Mouse (Mus musculus): Measurements from ENCODE around the gene Slc29a1. TPM values are rescaled to one million over a fixed set of nuclear protein-coding genes. Genes with fewer than 3 reads are reported as not detected.

The Slc29a1 gene
- polyA plus RNA-seq, 1 experiment from 2014 or later: 46.8 TPM

DNA sequence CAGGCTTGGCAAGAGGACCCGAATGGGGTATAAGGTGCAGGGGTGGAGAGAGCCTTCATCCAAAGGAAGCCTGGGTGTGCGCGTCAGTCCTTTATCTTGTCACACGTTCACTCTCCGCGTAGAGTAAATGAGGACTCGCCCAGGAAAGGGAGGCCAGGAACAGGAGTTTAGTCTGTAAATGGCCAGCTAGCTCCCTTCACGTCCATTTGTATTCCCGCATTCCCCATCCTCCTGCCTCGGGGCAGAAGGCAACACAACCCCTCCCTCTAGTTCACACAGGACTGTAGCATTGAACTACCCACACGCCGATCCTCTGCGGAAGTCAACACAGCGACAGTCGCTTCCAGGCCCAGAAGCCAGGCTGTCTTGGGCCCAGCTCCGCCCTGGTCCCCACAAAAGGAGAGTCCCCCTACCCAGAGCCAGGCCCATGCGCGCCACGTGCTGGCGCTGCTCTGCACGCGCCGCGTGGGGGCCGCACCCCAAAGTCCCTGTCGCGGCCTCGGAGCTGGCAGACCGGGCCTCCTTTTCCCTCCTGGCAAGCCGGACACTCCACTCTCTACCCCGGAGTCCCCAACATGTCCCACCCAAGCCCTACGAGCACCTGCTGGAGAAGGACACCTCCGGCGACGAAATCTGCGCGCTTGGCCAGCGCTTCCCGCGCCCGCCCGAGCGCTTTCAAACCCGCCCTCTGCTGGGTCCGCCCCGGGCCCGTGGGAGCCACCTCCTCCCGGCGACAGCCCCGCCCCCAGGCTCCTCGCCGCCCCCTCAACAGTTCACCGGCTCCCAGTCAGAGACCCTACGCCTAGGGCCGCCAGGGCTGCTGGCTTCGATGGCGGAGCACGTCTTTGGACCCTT, 4.3 kb downstream of the Slc29a1 start:
- H3K4me2 ChIP-seq: peak overlapping the region; percentile 96
- 1% methylated on average over 58 of the region's 58 CpGs for WGBS
- peaks cover 26% of the 10 kb centered on the region for H3K27me3 ChIP-seq (ENCODE audit: control insufficient read depth, insufficient read depth, low read length)
- DNase-seq (ENCODE audit: low spot score, missing footprints) (peak; percentile 95), ATAC-seq (ENCODE audit: low FRiP score) (peak; percentile 71)
- no peak overlapping the region for H3K27ac ChIP-seq (ENCODE audit: low read depth, low read length)
- H3K4me1 ChIP-seq (ENCODE audit: control insufficient read depth, insufficient read depth, low read length): peaks cover 36% of the 10 kb centered on the region
- H3K9me3 ChIP-seq (ENCODE audit: control insufficient read depth, low read length): no peaks in the 10 kb centered on the region
- peak overlapping the region; percentile 43 for H3K4me3 ChIP-seq (ENCODE audit: low read depth, low read length)
- no peaks in the 10 kb centered on the region for H3K36me3 ChIP-seq (ENCODE audit: control insufficient read depth, insufficient read depth, low read length)
- H3K9ac ChIP-seq (ENCODE audit: low read length): peak overlapping the region; percentile 68

DNA sequence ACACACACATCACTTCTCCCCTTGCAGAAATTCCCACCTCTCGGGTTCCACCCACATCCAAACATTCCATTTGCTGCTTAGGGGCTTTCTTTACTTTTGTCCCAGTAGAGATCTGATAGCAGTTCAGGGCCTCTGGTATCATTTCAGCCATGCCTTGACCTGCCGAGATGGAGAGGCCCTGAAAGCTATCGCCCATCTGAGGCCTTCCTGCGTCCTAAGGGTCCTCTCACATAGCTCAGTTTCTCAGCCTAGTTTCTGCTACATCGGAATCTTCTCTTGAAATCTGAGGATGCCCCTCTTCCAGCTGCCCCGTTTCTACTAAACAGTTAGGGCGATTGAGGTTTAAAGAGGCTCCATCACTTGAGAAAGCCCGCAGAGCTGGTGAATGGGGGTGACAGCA, 5.2 kb downstream of the Slc29a1 start:
- peak overlapping the region; percentile 68 for H3K9ac ChIP-seq (ENCODE audit: low read length)
- no peak overlapping the region for H3K27ac ChIP-seq (ENCODE audit: low read depth, low read length)
- WGBS: 47% methylated on average over 8 of the region's 8 CpGs
- DNase-seq (ENCODE audit: low spot score, missing footprints) (no peak), ATAC-seq (ENCODE audit: low FRiP score) (no peak)
- H3K4me1 ChIP-seq (ENCODE audit: control insufficient read depth, insufficient read depth, low read length): peaks cover 29% of the 10 kb centered on the region
- H3K27me3 ChIP-seq (ENCODE audit: control insufficient read depth, insufficient read depth, low read length): peaks cover 21% of the 10 kb centered on the region
- H3K9me3 ChIP-seq (ENCODE audit: control insufficient read depth, low read length): no peaks in the 10 kb centered on the region
- H3K4me2 ChIP-seq: peak overlapping the region; percentile 96
- peak overlapping the region; percentile 43; the same call in 1 of the 2 replicates for H3K4me3 ChIP-seq (ENCODE audit: low read depth, low read length)
- H3K36me3 ChIP-seq (ENCODE audit: control insufficient read depth, insufficient read depth, low read length): no peaks in the 10 kb centered on the region

DNA sequence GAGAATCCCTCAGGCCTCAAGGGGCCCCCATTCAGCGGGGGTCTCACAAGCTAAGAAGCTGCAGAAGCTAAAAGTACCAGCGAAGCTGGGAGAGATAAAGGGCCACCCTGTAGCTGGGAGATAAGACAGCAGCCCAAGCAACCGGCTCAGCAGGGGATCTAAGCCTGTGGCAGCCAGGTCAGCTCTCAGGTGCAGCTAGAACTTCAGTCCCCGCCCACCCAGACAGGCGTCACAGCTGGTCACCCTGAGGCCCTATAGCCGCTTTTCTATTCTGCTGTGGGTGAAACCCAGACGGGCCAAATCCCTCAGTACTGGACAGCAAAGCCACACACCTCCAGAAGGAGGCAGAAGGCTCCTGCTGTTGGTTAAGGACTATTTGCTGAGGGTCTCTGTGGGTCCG, 5.9 kb downstream of the Slc29a1 start:
- Histone ChIP-seq H3K4me3 (ENCODE audit: low read depth, low read length) (no peak overlapping the region), H3K9ac (ENCODE audit: low read length) (no peak overlapping the region), H3K27ac (ENCODE audit: low read depth, low read length) (no peak overlapping the region), H3K4me2 (no peak overlapping the region), H3K9me3 (ENCODE audit: control insufficient read depth, low read length) (no peaks in the 10 kb centered on the region), H3K4me1 (ENCODE audit: control insufficient read depth, insufficient read depth, low read length) (peaks cover 27% of the 10 kb centered on the region), H3K36me3 (ENCODE audit: control insufficient read depth, insufficient read depth, low read length) (no peaks in the 10 kb centered on the region), H3K27me3 (ENCODE audit: control insufficient read depth, insufficient read depth, low read length) (peaks cover 21% of the 10 kb centered on the region)
- DNase-seq (ENCODE audit: low spot score, missing footprints) (no peak), ATAC-seq (ENCODE audit: low FRiP score) (no peak)
- 14% methylated on average over 8 of the region's 8 CpGs for WGBS

DNA sequence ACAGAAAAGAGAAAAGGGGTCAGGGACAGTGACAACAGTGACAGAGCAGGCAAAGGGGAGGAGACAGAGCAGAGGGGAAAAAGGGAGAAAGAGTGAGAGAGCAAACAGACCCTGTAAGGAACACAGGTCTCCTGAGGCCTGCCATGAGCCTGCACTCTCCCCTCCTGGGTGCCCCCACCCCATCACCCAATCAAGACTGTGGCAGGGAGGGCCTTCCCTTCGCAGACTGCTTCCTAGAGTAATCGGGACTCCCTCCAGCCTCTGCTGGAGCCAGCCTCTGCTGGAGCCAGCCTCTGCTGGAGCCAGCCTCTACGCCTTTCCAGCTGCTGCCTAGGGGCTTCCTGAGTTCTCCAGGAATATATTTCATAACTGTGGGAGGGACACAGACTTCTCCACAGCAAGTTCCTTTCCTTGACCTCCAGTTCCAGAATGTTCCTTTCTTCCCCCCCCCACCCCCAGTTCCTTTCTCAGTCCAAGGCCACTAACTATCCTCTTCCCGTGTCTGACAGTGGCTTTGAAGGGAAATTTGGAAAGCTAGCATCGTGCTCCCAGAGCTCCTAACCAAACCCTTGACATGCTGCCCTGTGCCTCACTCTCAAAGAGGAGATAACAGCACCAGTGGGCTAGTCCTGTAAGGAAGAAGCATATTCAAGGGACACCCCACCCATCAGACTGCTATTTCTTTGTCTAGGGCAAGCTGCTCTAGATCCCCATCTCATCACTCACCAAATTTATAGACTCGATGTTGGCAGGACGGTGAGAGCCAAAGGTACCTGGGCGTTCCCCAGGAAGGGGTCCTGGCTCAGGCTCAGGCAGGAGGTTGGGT, 6.6 kb downstream of the Slc29a1 start:
- H3K9me3 ChIP-seq (ENCODE audit: control insufficient read depth, low read length): no peaks in the 10 kb centered on the region
- H3K9ac ChIP-seq (ENCODE audit: low read length): no peak overlapping the region; the same call in 1 of the 2 replicates
- H3K36me3 ChIP-seq (ENCODE audit: control insufficient read depth, insufficient read depth, low read length): no peaks in the 10 kb centered on the region
- no peak overlapping the region for H3K27ac ChIP-seq (ENCODE audit: low read depth, low read length)
- WGBS: 56% methylated on average over 8 of the region's 8 CpGs
- no peak overlapping the region; the same call in 1 of the 2 replicates for H3K4me2 ChIP-seq
- peaks cover 27% of the 10 kb centered on the region for H3K4me1 ChIP-seq (ENCODE audit: control insufficient read depth, insufficient read depth, low read length)
- no peak overlapping the region for H3K4me3 ChIP-seq (ENCODE audit: low read depth, low read length)
- DNase-seq (ENCODE audit: low spot score, missing footprints) (no peak), ATAC-seq (ENCODE audit: low FRiP score) (no peak)
- H3K27me3 ChIP-seq (ENCODE audit: control insufficient read depth, insufficient read depth, low read length): peaks cover 21% of the 10 kb centered on the region

DNA sequence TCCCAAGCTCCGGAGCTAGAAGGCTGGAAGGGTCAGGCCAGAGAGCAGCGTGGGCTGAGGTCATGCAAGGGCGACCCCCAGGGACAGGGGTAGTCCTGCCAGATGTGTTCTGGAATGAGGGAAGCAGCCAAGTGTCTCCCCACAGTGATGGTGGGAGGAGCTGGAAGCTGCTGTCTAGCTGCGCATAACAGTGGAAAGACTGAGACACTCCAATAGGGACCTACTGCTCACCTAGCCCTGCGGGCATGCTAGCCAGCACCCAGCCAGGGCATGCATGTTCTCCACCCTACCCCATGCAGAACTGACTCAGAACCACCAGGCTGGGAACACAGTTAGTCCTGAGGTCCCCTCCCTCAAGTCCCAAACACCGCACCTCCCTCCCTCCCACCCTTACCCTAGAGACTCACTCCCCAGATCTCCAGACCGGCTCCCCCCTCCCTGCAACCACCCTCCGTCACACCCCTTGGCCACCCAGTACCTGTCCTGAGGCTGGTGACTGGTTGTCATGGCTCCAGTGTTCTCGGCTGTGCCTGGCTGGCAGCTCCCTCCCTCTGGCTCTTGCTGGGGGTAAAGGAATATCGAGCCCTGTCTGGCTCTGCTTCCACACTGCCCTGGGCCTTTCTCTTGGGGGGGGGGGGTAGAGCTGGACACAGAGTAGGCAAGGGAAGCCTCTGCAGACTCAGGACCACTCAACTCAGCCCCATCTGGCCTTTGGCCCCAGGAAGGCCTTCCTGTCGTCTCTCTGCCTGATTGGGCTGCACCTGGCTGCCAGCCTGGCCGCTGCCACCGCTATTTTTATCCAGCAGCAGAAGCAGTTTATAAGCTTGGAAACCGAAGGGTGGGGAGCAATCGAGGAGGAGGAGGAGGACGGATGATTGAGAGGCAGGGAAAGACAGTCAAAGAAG, 7.5 kb downstream of the Slc29a1 start:
- H3K9ac ChIP-seq (ENCODE audit: low read length): peak overlapping the region; percentile 27
- no peak overlapping the region for H3K4me3 ChIP-seq (ENCODE audit: low read depth, low read length)
- peaks cover 27% of the 10 kb centered on the region for H3K4me1 ChIP-seq (ENCODE audit: control insufficient read depth, insufficient read depth, low read length)
- H3K36me3 ChIP-seq (ENCODE audit: control insufficient read depth, insufficient read depth, low read length): peaks cover 2% of the 10 kb centered on the region; the same call in 1 of the 2 replicates
- H3K27ac ChIP-seq (ENCODE audit: low read depth, low read length): no peak overlapping the region
- DNase-seq (ENCODE audit: low spot score, missing footprints) (no peak), ATAC-seq (ENCODE audit: low FRiP score) (no peak)
- peaks cover 21% of the 10 kb centered on the region for H3K27me3 ChIP-seq (ENCODE audit: control insufficient read depth, insufficient read depth, low read length)
- 56% methylated on average over 16 of the region's 16 CpGs for WGBS
- H3K9me3 ChIP-seq (ENCODE audit: control insufficient read depth, low read length): no peaks in the 10 kb centered on the region
- peak overlapping the region; percentile 9; the same call in 1 of the 2 replicates for H3K4me2 ChIP-seq

DNA sequence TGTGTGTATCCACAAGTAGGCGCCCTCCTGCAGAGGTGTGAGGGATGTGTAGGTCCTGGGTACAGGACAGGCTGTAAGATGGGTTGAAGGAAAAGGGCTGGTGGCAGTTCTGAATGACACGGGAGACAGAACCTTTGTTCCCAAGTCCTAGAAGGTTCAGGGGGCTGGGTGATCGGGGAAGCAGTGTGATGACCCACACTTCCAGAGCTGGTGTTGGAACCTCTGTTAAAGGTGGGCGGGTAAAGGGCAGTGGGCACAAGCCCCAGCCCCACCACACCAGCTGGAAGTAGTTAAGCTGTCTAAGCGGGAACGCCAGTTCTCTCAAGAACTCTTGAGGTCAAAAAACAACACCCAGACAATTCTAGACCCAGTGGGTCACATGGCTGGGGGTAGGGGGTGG, 9.0 kb downstream of the Slc29a1 start:
- no peaks in the 10 kb centered on the region; the same call in 1 of the 2 replicates for H3K9me3 ChIP-seq (ENCODE audit: control insufficient read depth, low read length)
- no peak for ATAC-seq (ENCODE audit: low FRiP score)
- H3K27ac ChIP-seq (ENCODE audit: low read depth, low read length): no peak overlapping the region
- WGBS: 88% methylated on average over 6 of the region's 6 CpGs
- H3K36me3 ChIP-seq (ENCODE audit: control insufficient read depth, insufficient read depth, low read length): peaks cover 5% of the 10 kb centered on the region; the same call in 1 of the 2 replicates
- H3K4me3 ChIP-seq (ENCODE audit: low read depth, low read length): no peak overlapping the region
- DNase-seq (ENCODE audit: low spot score, missing footprints): no peak
- H3K4me1 ChIP-seq (ENCODE audit: control insufficient read depth, insufficient read depth, low read length): peaks cover 20% of the 10 kb centered on the region
- H3K4me2 ChIP-seq: no peak overlapping the region
- peaks cover 13% of the 10 kb centered on the region for H3K27me3 ChIP-seq (ENCODE audit: control insufficient read depth, insufficient read depth, low read length)
- H3K9ac ChIP-seq (ENCODE audit: low read length): no peak overlapping the region

DNA sequence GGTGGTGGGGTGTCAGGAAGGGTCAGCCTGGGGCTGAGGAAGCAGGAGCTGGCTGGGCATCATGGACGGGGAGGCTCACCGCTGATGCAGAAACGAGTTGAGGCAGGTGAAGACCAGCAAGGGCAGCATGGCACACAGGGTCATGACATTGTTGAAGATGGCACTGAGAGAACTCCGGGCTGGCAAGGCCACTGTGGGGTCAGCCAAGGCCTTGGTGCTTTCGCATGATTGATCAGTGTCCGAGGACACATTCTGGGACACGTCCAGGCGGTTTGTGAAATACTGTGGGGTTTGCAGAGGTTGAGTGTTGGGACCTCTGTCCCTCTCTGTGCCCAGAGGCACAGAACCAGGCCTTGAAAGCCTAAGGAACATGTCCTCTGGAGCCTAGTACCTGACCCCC, 9.6 kb downstream of the Slc29a1 start:
- WGBS: 95% methylated on average over 8 of the region's 8 CpGs
- no peak overlapping the region for H3K27ac ChIP-seq (ENCODE audit: low read depth, low read length)
- H3K9ac ChIP-seq (ENCODE audit: low read length): no peak overlapping the region

DNA sequence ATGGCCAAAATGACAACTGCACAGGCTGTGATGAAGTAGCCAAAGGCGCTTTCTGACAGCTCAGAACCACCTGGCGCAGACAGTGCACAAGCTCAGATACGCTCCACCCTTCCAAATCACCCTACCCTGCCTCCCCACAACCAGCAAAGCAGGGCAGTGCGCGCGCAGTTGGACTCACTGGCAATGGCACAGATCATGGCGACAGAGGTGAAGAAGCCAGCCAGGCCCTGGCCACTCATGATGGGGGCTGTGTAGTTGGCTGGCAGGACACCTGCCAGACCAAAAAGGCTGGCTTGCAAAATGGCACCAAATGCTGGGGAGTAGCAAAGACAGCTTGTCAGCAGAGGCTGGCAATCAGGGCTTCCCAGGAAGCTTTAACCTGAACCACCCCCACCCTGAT, 10.2 kb downstream of the Slc29a1 start:
- H3K9me3 ChIP-seq (ENCODE audit: control insufficient read depth, low read length): no peaks in the 10 kb centered on the region; the same call in 1 of the 2 replicates
- H3K9ac ChIP-seq (ENCODE audit: low read length): no peak overlapping the region
- H3K36me3 ChIP-seq (ENCODE audit: control insufficient read depth, insufficient read depth, low read length): peaks cover 5% of the 10 kb centered on the region; the same call in 1 of the 2 replicates
- WGBS: 95% methylated on average over 7 of the region's 7 CpGs
- peaks cover 19% of the 10 kb centered on the region for H3K4me1 ChIP-seq (ENCODE audit: control insufficient read depth, insufficient read depth, low read length)
- ATAC-seq (ENCODE audit: low FRiP score): no peak
- H3K27ac ChIP-seq (ENCODE audit: low read depth, low read length): no peak overlapping the region
- H3K4me3 ChIP-seq (ENCODE audit: low read depth, low read length): no peak overlapping the region
- DNase-seq (ENCODE audit: low spot score, missing footprints): no peak
- H3K4me2 ChIP-seq: no peak overlapping the region
- peaks cover 2% of the 10 kb centered on the region; the same call in 1 of the 2 replicates for H3K27me3 ChIP-seq (ENCODE audit: control insufficient read depth, insufficient read depth, low read length)

More for the DNA sequence above, 9.6 kb downstream of the Slc29a1 start:
- H3K36me3 ChIP-seq (ENCODE audit: control insufficient read depth, insufficient read depth, low read length): peaks cover 5% of the 10 kb centered on the region; the same call in 1 of the 2 replicates
- H3K4me1 ChIP-seq (ENCODE audit: control insufficient read depth, insufficient read depth, low read length): peaks cover 19% of the 10 kb centered on the region
- no peak for DNase-seq (ENCODE audit: low spot score, missing footprints)
- peaks cover 8% of the 10 kb centered on the region for H3K27me3 ChIP-seq (ENCODE audit: control insufficient read depth, insufficient read depth, low read length)
- H3K4me3 ChIP-seq (ENCODE audit: low read depth, low read length): no peak overlapping the region
- no peak for ATAC-seq (ENCODE audit: low FRiP score)
- H3K9me3 ChIP-seq (ENCODE audit: control insufficient read depth, low read length): no peaks in the 10 kb centered on the region; the same call in 1 of the 2 replicates
- no peak overlapping the region for H3K4me2 ChIP-seq

Data from midbrain, embryonic 11.5 days (tissue).